Mouse (Mus musculus) intestine, embryonic 14.5 days (tissue): ENCODE measurements around the gene Adora1. TPM values are rescaled to one million over a fixed set of nuclear protein-coding genes. Genes with fewer than 3 reads are reported as not detected.

Experiments
- ATAC-seq: fragments of 200-750 bp; cut with Nextera tagmentation; replicated peaks from 2 replicates; pipeline ENCODE4 v1.8.0; 2017; ENCODE audit warnings: low read depth, moderate number of reproducible peaks, moderate TSS enrichment, moderate library complexity; ENCODE audit not compliant: low FRiP score, low TSS enrichment
- DNase-seq: peaks from one replicate; pipeline ENCODE4 v3.0.0-alpha.2; 2018; ENCODE audit warnings: low spot score
- H3K27ac ChIP-seq: fragments of 300-500 bp; sonication (generic); 2 replicates; pipeline ENCODE4 v1.5.1; 2014; ENCODE audit warnings: low read depth, mild to moderate bottlenecking, control low read depth
- H3K27me3 ChIP-seq: fragments of 300-500 bp; sonication (generic); replicated peaks from 2 replicates; pipeline ENCODE4 v1.6.1; 2014; ENCODE audit warnings: low read length, control low read depth; ENCODE audit not compliant: control insufficient read depth, insufficient read depth
- H3K36me3 ChIP-seq: fragments of 300-500 bp; sonication (generic); 2 replicates; pipeline ENCODE4 v1.6.1; 2014; ENCODE audit warnings: low read length, control low read depth; ENCODE audit not compliant: control insufficient read depth, insufficient read depth
- H3K4me1 ChIP-seq: fragments of 300-500 bp; sonication (generic); replicated peaks from 2 replicates; pipeline ENCODE4 v1.6.1; 2014; ENCODE audit warnings: low read length, control low read depth, mixed read lengths; ENCODE audit not compliant: control insufficient read depth, insufficient read depth
- H3K4me2 ChIP-seq: fragments of 300-500 bp; sonication (generic); 2 replicates; pipeline ENCODE4 v1.6.1; 2014; ENCODE audit warnings: low read length
- H3K4me3 ChIP-seq: fragments of 300-500 bp; sonication (generic); 2 replicates; pipeline ENCODE4 v1.5.1; 2014; ENCODE audit warnings: low read depth, low read length, control low read depth, mixed read lengths
- H3K9ac ChIP-seq: fragments of 300-500 bp; sonication (generic); 2 replicates; pipeline ENCODE4 v1.6.1; 2014; ENCODE audit warnings: mild to moderate bottlenecking, low read length
- H3K9me3 ChIP-seq: fragments of 300-500 bp; sonication (generic); 2 replicates; pipeline ENCODE4 v1.6.1; 2016; ENCODE audit warnings: low read length, control low read depth; ENCODE audit not compliant: control insufficient read depth
- WGBS: fragments of 180-500 bp; shearing (Covaris S2); extraction: QIAGEN DNeasy Blood & Tissue Kit; methylation state at CpG from one replicate; pipeline ENCODE4 v1.1.7; 2014; 5-methylcytosine and 5-hydroxymethylcytosine counted together
- polyA plus RNA-seq: library from polyadenylated mRNA; unstranded; fragments of >200 nt; fragmentation: Nextera tagmentation; extraction: Ambion mirVana; gene quantifications from 2 replicates; pipeline ENCODE4 v1.2.1, GENCODE M21; 2014

Adora1 gene
- polyA plus RNA-seq: 1.7 and 2.0 TPM in 2 replicates

DNA sequence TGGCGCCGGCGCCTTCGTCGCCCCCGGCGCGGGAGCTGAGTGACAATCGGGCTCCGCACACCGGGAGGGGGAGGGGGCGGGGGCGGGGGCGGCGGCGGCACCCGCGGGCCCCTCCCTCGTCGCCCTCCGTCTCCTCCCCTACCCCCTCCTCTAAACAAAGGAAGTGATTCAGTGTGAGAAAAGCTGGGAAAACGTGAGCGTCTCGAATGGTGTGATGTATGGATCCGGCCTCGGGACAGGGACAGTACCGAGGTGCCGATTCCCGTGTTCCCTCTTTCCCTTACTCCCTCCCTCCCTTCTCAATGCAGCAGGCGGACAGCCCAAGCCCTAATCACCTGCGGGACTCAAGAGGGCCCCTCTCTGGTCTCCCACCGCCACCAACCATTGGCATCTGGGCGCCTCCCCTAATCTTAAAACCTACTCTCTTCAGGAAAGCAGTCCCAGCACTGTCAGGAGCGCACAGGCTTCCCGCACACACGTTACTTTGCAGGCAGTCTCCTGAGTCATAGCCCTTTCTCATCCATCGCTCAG is at the start of gene Adora1:
Gene Adora1 (minus strand): TSS at position 41 of the 531 bp plus-strand sequence.
- Histone ChIP-seq H3K27ac (no peak within 1 kb of the TSS), H3K27me3 (peaks cover 36% of the 10 kb centered on the region), H3K9me3 (no peaks in the 10 kb centered on the region), H3K9ac (peak within 1 kb of the TSS; percentile 38), H3K4me3 (peak within 1 kb of the TSS; percentile 44), H3K4me1 (peaks cover 8% of the 10 kb centered on the region), H3K4me2 (peak within 1 kb of the TSS; percentile 95), H3K36me3 (no peaks in the 10 kb centered on the region)
- DNase-seq: no peak
- ATAC-seq: peak; percentile 26; the same call in 1 of the 2 replicates
- 1% methylated on average over 36 of the region's 37 CpGs for WGBS

DNA sequence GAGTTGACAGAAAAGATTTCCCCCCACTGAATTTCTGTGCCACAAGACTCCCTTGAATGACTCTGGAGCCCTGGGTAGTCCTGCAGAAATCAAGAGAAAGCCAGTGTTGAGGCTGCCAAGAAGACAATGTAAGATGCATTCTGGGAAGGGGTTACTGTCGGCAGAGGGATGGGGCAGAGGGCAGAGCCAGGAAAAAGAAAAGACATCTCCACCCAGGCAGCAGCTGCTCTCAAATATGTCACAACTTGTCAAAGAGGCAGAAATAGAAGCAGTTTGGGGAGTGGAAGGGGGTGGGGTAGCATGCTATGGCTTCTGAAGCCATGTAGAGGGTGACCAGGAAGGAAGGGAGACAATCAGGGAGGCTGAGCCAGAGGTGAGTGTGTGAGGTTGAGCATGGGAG is 47.9 kb upstream of the Adora1 start:
- H3K36me3 ChIP-seq: no peaks in the 10 kb centered on the region
- no peak for DNase-seq
- H3K9me3 ChIP-seq: no peaks in the 10 kb centered on the region
- no peak overlapping the region for H3K4me2 ChIP-seq
- no peaks in the 10 kb centered on the region for H3K4me1 ChIP-seq
- no peaks in the 10 kb centered on the region for H3K27me3 ChIP-seq
- WGBS: 58% methylated on average over 1 of the region's 1 CpGs
- H3K27ac ChIP-seq: no peak overlapping the region
- ATAC-seq: no peak
- H3K4me3 ChIP-seq: no peak overlapping the region
- H3K9ac ChIP-seq: no peak overlapping the region

DNA sequence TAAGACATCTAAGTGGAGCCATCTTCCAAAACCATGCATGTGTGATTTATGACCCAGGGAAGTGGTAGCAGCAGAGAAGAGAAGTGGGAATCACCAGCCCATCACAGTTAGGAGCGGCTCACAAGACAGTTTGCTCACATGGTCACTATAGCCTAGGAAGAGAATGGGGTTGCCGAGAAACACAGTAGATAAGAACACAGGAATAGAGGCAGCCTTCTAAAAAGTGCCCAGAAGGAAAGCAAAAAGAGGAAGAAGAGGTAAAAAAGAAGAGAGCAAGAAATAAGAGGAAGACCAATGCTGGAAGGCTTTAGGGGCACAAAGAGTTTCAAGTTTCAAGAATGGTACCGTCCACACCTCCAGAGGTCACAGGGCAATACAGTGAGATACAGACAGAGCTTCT is 47.1 kb upstream of the Adora1 start:
- H3K9me3 ChIP-seq: no peaks in the 10 kb centered on the region
- no peak overlapping the region for H3K4me2 ChIP-seq
- H3K36me3 ChIP-seq: no peaks in the 10 kb centered on the region
- no peaks in the 10 kb centered on the region for H3K27me3 ChIP-seq
- no peak overlapping the region for H3K4me3 ChIP-seq
- no peaks in the 10 kb centered on the region for H3K4me1 ChIP-seq
- no peak overlapping the region for H3K9ac ChIP-seq
- ATAC-seq (no peak), DNase-seq (no peak)
- 65% methylated on average over 3 of the region's 3 CpGs for WGBS
- H3K27ac ChIP-seq: no peak overlapping the region

DNA sequence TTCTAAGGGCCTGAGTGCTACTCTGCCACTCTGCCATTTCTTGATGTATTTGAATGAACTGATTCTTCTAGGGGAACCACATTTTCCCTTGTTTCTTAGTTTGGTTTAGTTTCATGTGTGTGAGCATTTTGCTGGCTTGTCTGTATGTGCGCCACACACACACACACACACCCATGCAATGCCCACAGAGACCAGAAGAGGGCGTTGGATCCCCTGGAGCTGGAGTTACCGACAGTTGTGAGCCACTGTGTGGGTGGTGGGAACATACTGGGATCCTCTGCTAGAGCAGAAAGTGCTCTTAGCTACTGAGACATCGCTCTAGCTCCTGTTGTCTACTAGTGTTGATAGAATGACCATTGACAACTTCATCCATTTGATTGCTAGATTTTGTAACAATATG is 46.3 kb upstream of the Adora1 start:
- Histone ChIP-seq H3K27ac (no peak overlapping the region), H3K9ac (no peak overlapping the region), H3K27me3 (no peaks in the 10 kb centered on the region), H3K4me2 (no peak overlapping the region), H3K4me1 (no peaks in the 10 kb centered on the region), H3K36me3 (no peaks in the 10 kb centered on the region), H3K9me3 (no peaks in the 10 kb centered on the region), H3K4me3 (no peak overlapping the region)
- DNase-seq (no peak), ATAC-seq (no peak)
- 68% methylated on average over 4 of the region's 4 CpGs for WGBS

DNA sequence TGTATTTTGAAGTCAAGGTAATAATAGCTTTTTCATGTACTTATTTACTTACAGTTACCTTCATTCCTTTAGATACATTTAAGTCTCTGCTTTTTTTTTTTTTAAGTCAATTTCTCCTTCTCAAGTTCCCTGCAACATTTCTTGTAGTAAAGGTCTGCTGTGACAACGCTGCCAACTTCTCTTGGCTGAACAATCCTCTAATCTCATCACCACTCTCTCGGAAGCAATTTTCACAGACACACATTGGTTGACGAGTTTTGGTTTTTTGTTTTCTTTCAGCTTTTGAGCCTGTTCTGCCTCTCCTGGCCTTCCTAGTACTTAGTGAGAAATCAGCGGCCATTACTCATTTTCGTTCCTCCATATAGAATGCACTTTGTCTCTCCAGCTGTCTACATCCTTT is 44.9 kb upstream of the Adora1 start:
- Histone ChIP-seq H3K27me3 (no peaks in the 10 kb centered on the region), H3K27ac (no peak overlapping the region), H3K9ac (no peak overlapping the region), H3K4me3 (no peak overlapping the region), H3K4me1 (no peaks in the 10 kb centered on the region), H3K4me2 (no peak overlapping the region), H3K9me3 (no peaks in the 10 kb centered on the region), H3K36me3 (no peaks in the 10 kb centered on the region)
- ATAC-seq: no peak
- no peak for DNase-seq
- WGBS: 86% methylated on average over 5 of the region's 5 CpGs

DNA sequence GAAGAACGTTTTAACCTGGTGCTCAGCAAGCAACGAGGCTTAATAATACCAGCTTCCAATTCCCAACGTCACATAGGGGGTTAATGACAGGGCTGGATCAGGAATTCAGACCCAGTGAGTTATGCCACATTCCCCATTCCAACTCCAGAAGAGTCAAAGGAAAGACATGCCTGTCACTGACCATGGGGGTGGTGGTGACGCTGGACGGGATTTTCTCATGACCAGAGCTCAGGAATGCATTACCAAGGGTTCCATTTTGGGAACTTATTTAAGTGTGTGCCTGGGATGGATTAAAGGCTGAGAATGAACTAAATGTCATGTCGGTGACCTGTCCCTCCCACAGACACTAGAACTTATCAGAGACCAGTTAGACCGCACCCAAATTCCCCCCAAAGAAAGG is 41.6 kb upstream of the Adora1 start:
- no peak for ATAC-seq

DNA sequence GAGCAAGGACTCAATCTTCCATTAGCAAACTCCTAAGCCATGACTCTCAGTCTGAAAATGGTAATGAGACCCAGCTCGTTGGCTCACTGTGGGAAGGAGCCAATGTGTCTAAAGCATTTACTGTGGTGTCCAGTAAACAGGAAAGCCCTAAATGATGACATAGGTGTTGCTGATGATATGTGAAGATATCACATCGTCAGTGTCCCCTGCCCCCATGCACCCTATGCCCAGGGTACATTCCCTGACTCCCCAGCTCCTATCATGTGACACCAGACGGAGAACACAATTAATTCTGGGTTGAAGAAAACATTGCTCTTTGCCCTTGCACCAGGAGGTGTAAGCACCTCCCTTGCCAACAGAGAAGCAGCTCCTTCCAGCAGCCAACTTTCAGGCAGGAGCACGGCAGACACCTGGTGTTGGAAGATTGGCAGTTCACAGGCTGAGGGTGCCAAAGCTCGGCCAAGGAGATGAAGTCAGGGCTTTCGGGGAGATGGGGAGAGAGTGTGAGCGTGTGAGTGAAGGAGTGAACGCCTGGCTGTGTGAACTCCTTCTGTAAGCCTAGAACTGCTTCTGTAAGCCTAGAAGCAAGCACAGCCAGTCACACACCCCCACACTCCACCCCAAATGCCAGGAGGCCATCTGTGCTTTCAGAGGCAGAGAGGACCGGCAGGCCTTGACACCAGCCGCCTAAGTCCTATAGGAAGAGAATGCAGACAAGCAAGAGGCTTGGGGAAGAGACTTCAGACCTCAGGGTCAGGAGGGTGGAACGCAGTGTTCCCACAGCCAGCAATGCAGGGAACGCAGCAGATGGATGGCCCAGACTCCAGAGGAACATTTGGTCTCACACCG is 40.6 kb upstream of the Adora1 start:
- H3K4me3 ChIP-seq: no peak overlapping the region
- H3K36me3 ChIP-seq: no peaks in the 10 kb centered on the region
- ATAC-seq (no peak), DNase-seq (no peak)
- no peak overlapping the region for H3K4me2 ChIP-seq
- H3K27me3 ChIP-seq: no peaks in the 10 kb centered on the region
- H3K9ac ChIP-seq: no peak overlapping the region
- H3K27ac ChIP-seq: no peak overlapping the region
- 0 out of 2 replicates have a peak, but pooled peaks cover 3% of the 10 kb centered on the region for H3K4me1 ChIP-seq
- WGBS: 61% methylated on average over 13 of the region's 13 CpGs
- no peaks in the 10 kb centered on the region for H3K9me3 ChIP-seq

More for the DNA sequence above, 41.6 kb upstream of the Adora1 start:
- Histone ChIP-seq H3K9ac (no peak overlapping the region), H3K36me3 (no peaks in the 10 kb centered on the region), H3K4me3 (no peak overlapping the region), H3K4me2 (no peak overlapping the region), H3K4me1 (0 out of 2 replicates have a peak, but pooled peaks cover 3% of the 10 kb centered on the region), H3K27ac (no peak overlapping the region), H3K9me3 (no peaks in the 10 kb centered on the region), H3K27me3 (no peaks in the 10 kb centered on the region)
- 84% methylated on average over 7 of the region's 7 CpGs for WGBS
- no peak for DNase-seq

DNA sequence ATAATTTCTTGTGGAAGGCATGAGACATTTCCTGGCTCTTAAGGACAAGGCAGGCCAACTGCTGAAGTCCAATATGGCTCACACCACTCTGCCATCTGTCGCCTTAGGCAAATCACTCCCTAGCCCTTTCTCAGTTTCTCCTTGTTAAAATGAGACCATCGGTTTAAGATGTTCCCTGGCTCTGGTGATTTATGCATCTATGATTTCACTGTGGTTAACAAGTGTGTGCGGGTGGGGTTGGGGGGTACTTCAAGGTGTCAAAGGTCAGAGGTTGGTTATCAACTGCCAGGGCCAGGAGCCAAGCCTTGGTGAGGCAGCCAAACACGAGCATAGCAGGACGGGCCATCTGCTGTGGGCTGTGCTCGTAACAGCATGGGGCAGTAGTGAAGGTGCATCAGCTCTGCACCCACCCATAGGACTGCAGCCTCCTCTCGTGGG is 39.3 kb upstream of the Adora1 start:
- H3K27me3 ChIP-seq: no peaks in the 10 kb centered on the region
- no peak for DNase-seq
- WGBS: 68% methylated on average over 7 of the region's 7 CpGs
- no peak overlapping the region for H3K27ac ChIP-seq
- 0 out of 2 replicates have a peak, but pooled peaks cover 3% of the 10 kb centered on the region for H3K4me1 ChIP-seq
- no peaks in the 10 kb centered on the region for H3K36me3 ChIP-seq
- H3K4me3 ChIP-seq: no peak overlapping the region
- no peaks in the 10 kb centered on the region for H3K9me3 ChIP-seq
- H3K4me2 ChIP-seq: no peak overlapping the region
- no peak overlapping the region for H3K9ac ChIP-seq
- no peak for ATAC-seq
